In the genomic region with DNA sequence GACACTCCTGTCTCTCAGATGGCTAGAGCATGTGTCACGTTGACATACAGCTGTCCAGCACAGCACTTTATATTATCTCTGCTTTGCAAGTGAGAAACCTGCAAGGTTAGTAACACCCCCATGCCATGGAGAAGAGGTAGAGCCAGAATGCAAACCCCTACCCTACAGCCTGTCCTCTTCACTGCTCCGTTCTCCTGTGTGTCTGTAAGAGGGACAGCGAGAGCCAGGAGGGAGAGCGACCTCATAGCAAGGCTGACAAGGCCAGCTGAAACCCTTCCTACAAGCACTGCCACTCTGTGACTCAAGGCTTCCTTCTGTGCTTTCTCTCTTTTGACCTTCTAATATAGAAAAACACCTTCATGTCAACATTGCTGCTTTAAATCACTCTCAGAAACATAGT, we compare ENCODE assay signal across 12 mouse cellular contexts.
"Had no signal": no experiment of that assay in that cellular context is flagged by ENCODE, and none has a peak within 500 bp of the region (broad histone marks: within the 10 kb centered on the region; RNA-seq: fewer than 3 reads in every experiment).

No protein-coding gene starts in this region.

- DNase-seq: gastrocnemius, postnatal 14 days; gastrocnemius, postnatal 36 days; heart, adult 18-20 months; heart, postnatal 10 days; heart, postnatal 4 days; kidney, adult 18-20 months; kidney, adult 8-10 months; kidney, postnatal 10 days; kidney, postnatal 25 days; kidney, postnatal 4 days; liver; liver, embryonic 13.5 days had no signal
